Mouse (Mus musculus) CD4-positive, CD25-positive, alpha-beta regulatory T cell, adult 4 months (primary cell): ENCODE data around the gene Hist1h1t. TPM values are rescaled to one million over a fixed set of nuclear protein-coding genes. Genes with fewer than 3 reads are reported as not detected.
A peak's percentile ranks its signal among the peaks of the same experiment; 100 is the strongest.
"Not testable (repeated sequence)": the region's sequence is repeated elsewhere in the genome, so short reads cannot be mapped to it uniquely, and the experiment has no call there.

Experiments used
- ATAC-seq: one replicate; pipeline ENCODE4 v1.8.0; 2017
- polyA plus RNA-seq, 2 experiments: library from polyadenylated mRNA; unstranded; fragments of 100-300 nt; shearing (Covaris generic); gene quantifications; one replicate each; pipeline ENCODE4 v1.2.1; 2017

The Hist1h1t gene
- polyA plus RNA-seq, 2 experiments from 2014 or later, result not detected

DNA sequence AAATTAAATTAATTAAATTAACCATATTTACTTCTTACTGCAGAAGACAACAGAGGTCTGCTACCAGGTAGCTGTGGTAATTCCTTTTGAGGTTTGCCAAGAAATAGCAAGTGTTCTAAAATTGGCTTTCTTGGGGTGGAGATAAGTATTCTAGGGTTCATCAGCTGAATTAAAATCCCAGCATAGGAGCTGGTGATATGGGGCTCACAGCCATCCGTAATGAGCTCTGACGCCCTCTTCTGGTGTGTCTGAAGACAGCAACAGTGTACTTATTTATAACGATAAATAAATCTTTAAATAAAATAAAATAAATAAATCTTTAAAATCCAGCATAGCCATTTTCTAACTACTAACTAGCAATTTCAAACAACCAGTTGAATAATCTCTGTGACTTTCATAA is 4.2 kb downstream of the Hist1h1t start:
- ATAC-seq, result no peak

DNA sequence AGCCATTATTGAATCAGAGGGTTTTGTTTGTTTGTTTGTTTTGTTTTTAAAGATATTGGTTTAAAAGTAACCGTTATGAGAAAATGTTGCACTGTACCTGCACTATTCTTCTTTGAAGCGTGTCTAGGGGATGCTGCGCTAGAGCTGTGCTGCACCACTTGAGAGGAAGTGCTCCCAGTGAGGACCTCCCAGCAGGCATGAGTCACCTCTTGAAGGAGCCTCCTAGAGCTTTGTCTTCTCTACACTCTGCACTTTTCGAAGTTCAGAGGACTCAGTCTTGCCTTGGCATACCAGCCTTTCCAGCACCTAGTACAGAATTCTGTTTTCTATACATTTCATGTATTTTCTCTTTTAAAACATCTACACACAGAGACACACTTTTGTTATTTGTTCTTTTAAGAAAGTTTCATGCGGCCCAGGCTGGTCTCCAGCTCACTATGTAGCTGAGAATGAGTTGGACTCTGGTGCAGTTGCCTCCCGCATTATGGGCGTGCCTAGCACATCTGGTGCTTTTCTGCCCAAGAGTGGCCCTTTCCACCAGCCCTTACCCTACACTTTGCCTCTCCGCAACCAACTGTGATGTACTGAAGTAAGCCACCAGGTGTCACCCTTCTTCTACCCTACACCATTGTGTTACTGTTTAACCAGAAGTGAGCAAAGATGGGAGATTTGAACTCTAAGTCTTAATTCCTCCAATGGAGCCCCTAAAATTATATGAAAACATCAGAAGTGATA is 5.3 kb downstream of the Hist1h1t start:
- peak; percentile 57 for ATAC-seq

- ATAC-seq, result no peak
Measured at GRCm38 (mm10) chr13:23702220-23702619, 6.6 kb downstream of the Hist1h1t start.

- not testable (repeated sequence) for ATAC-seq
Measured at GRCm38 (mm10) chr13:23702801-23703200, 7.2 kb downstream of the Hist1h1t start.

DNA sequence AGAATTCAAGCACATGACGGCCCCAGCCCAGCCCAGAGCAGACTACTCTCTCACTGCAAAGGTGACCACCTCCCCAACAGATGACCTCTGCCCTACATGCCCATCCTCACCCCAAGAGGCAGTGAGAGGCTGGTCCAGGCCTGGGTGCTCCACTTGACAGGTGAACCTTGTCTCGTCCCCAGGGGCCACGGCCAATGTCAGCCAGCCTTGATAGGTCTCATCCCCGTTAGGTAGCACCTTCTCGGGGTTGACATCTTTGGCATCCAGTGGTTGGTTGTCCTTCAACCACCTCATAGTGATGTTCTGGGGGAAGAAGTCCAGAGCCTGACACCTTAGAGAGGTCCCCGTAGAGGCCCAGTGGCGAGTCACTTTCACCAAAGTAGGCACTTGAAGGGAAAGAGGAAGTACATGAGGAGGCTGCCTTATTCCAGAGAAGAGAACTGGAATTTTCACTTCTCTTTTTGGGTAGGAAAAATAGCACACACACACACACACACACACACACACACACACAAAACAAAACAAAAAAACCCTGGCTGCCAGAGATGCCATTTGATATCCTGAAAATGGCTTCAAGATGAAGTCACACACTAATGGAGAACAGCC is 10.2 kb downstream of the Hist1h1t start:
- no peak for ATAC-seq

DNA sequence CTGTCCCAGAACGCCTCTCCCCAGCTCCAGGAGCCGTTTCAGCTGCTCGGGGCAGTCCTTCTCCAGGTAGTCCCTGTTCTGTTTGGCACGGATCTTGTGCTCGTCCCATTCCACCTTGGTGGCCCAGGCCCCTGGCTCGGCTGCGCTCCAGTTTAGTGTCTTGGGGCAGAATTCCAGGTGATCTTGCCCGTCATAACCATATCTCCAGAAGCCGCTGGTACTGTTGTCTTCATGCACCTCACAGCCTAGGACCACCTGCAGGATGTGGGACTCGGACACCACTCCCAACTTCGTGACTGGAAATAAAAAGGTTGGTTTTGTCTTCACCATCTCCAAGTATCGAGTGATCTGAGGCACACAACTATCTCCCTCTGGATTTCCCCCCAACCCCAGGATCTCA is 11.2 kb downstream of the Hist1h1t start:
- no peak for ATAC-seq

DNA sequence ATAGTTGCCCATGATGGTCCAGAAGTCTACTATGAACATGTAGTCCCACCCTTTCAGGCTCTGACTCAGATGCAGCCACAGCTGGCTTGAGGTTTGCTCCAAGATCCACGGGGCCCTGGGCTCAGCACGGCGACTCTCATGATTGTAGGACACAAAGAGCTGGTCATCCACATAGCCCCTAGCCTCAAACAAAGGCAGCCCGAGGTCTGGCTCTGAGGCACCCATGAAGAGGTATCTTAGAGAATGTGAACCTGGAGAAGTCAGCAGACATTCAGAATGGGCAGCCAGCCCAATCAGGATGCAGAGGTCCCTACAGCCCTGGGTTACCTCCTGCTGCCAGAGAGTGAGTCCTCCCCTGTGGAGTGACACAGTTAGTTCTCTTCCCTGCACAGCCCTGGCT is 12.4 kb downstream of the Hist1h1t start:
- no peak for ATAC-seq

DNA sequence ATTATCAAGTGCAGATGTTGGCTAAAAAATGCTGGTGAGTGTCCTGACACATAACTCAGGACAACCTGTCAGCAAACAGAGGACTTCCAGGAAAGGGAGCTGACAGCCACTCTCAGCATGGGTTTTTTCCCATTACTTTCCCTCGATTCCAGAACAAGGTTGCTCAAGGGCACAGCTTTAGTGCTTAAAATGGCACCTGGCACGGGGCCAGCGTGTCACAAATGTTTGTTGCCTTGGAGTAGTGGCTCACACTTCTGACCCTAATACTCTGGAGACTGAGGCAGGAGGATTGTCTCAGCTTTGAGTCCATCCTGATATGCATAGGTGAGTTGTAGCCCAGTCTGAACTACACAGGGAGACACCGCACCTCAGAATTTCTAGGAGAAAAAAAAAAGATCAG is 13.0 kb downstream of the Hist1h1t start:
- ATAC-seq, result no peak

GRCm38 (mm10) chr13:23709714-23710373 is 14.2 kb downstream of the Hist1h1t start:
- peak; percentile 30 for ATAC-seq

DNA sequence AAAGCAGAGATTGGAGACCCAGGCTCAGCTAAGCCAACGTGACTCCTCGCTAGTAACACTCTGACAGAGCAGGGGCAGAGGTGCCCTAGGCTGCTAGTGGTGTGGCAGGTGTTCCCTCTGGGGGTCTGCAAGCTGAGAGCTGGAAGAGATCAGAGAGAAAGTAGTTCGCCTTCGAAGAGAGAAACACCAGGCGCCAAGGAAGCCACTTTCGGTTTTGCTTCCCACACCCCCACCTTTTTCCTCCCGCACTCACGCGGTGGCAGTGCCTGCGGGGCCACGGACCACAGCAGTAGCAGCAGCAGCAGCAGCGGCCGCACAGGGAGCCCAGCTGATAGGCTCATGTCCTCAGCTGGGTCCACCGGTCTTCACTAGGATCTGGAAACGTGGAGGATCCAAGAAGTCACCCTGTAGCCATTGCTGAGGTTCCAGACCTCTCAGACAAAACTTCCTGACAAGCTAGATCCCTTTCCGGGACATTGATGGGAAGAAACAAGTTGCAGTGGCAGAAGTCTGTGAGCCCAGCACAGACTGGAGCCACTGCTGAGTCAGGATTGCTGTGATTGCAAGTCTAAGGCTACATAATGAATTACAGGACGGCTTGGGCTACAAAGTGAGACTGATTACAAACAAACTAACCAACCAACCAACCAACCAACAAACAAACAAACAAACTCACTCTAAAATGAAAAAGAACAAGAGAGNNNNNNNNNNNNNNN is 14.9 kb downstream of the Hist1h1t start, which contains the start of gene Hfe:
Gene Hfe (minus strand): TSS at position 481 of the 716 bp plus-strand sequence.
- peak; percentile 92 for ATAC-seq

GRCm38 (mm10) chr13:23716261-23717042 is 20.8 kb downstream of the Hist1h1t start:
- no peak for ATAC-seq

GRCm38 (mm10) chr13:23717176-23717575 is 21.6 kb downstream of the Hist1h1t start:
- ATAC-seq, result no peak

DNA sequence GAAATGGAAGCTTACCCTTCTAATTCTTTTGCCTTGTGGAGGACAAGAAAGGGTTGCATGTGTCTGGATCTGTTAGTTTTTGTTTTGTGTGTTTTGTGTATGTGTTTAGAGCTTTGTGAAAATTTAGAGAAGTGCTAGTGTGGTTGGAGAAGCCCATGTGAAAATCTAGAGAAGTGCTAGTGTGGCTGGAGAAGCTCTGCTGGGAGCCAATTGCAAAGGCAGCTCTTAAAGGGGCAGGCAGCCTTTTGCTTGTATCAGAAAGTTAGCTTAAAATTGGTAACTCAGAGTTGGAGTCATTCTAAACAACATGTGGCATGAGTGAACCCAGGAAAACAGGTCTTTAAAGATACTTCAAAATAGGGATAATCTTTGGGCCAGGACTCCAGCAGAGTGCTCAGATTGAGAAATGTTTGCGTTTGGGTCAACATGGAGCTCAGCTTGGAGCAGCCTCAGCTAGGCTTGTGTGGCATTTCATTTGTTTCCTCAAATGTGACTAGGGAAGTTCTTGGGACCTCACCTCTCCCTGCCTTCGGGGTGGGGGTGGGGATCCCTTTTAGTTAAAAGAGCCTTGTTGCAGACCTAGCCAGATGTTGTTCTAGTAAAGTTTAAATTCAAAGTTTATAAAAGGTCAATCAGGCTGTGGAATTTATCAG is 22.1 kb downstream of the Hist1h1t start:
- ATAC-seq, result not testable (repeated sequence)

DNA sequence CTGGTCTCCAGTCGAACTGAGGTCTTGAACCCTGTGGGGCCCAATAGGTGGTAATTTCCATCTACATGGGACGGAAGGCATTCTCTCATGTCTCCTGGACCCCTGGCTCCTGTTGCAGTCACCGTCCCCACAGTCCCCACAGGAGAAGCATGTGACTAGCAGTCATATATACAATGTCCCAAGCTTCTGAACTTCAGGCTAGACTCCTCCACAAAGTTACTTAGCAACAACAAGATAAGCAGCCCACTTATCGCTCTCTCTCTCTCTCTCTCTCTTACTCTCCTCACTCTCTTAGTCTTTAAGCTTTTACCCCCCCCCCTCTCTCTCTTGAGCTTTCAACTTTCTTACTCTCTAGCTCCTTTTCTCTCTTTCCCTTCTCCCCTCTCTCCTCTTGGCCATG is 28.6 kb downstream of the Hist1h1t start:
- no peak for ATAC-seq

- no peak for ATAC-seq
Measured at GRCm38 (mm10) chr13:23725213-23725612, 29.6 kb downstream of the Hist1h1t start.

GRCm38 (mm10) chr13:23728472-23729191 is 33.0 kb downstream of the Hist1h1t start:
- ATAC-seq, result no peak

- ATAC-seq, result no peak
Measured at GRCm38 (mm10) chr13:23729192-23729525, 33.5 kb downstream of the Hist1h1t start.

- no peak for ATAC-seq
Measured at GRCm38 (mm10) chr13:23729706-23730105, 34.1 kb downstream of the Hist1h1t start.

DNA sequence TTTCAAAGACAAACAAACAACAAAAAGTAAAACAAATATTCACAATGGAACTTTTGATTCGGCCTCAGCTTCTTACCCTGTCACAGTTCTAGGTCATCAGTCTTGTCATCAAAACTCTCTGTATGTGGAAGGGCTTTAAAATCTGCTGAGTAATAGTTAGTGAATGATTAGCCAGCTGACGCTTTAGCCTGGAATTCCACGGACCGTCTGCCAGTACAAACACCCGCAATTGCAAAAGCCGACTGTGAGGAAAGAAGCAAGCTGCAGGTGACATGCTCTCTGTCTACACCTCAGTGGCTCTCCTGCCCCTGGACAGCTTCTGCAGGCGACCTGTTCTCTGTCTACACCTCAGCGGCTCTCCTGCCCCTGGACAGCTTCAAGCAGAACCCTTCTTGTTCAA is 34.9 kb downstream of the Hist1h1t start:
- no peak for ATAC-seq

DNA sequence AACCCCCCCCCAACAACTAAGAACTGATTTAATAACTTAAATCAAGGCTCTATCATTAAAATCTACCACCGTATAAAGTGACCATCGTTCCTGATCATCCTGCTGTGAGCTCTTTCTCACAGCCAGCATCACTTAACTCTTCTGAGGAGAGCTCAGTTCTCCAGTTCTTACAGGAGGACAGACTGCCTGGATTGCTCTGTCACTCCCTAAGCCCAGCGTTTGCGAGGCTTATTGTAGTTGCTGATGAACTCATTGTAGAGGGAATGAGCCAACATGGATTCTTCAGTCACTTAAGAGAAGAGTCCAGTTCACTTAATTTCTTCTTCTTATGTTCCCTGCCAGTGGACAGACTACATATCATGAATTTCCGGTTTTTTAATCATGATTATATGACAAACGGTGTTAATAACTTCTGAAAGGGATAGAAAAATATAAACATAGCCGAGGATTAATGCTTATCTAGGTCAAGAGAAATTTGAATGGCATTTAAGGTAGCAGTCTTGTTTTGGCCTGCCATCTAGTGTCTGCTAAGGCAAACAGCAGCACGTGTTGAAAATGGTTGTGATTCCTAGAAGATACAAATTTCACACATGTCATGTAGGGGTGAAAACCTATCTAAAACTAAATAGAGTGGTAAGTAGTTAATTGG is 36.7 kb downstream of the Hist1h1t start:
- peak; percentile 92 for ATAC-seq

DNA sequence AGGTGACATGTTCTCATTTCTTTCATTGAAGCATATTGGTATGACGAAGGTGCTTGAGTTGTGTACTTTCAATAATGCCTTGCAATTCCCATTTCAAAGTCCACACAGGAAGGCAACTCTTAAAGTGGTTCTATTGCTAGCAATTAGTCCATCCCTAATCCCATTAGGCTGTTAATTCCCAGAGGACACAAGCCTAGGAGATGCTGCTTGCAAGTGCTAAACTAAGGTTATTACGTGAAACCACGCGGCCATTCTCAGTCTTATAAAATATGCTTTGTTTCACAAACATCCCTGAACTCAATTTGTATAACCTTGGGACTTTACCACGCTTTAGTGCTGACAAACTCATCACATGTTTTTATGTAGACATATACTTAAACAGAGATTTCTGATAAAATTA is 41.5 kb downstream of the Hist1h1t start:
- ATAC-seq, result no peak
